Mouse (Mus musculus): ENCODE measurements around the gene Ripor3. TPM values are rescaled to one million over a fixed set of nuclear protein-coding genes. Genes with fewer than 3 reads are reported as not detected.

Ripor3 gene
- polyA plus RNA-seq, 1 experiment, result 4.3 TPM

DNA sequence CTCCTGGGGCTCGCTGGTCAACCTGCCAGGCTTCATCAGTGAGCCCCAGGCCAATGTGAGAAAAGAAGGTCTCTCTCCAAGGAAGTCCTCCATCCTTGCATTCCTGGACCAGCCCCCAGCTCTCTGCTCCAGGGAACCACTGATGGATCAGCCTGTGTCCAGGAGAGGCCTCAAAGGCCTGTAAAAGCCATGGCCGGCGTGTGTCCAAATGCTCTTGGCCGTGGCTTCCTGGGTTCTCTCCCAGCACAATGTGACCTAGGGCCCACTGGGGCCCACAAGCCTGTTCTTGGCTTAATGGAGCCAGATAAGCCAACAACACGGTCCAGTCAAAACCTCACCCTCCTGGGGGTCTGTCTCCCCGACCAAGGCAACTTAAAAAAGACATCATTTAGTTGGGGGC is 25.5 kb upstream of the Ripor3 start:
- Histone ChIP-seq H3K27ac (ENCODE audit: insufficient read depth, low read length) (no peak overlapping the region), H3K4me3 (ENCODE audit: insufficient read depth, low read length) (no peak overlapping the region), H3K4me1 (ENCODE audit: control insufficient read depth, insufficient read depth, low read length) (no peaks in the 10 kb centered on the region)
- TF ChIP-seq CTCF (IDR thresholded peaks at IDR 0.05; ENCODE audit: borderline replicate concordance, insufficient read depth, low read length), result no peak
- TF ChIP-seq POLR2A (IDR thresholded peaks at IDR 0.05; ENCODE audit: low read depth, low read length), result no peak

DNA sequence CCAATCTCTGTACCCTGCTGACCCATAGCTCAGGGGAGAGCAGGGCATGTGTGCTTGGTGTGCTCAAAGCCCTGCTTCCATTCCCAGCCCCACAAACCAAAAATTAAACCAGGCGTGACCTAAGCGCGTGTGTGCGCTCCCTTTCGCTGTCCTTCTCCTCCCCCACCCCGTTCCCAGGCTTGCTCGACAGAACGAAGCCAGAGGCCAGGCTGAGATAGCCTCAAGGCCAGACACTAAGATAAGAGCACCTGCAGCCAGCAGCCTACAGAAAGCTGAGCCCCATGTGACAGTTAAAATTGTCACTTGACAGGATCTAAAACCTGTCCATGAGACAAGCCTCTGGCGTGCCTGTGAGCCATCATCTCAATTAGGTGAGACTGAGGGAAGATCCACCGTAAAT is 23.5 kb upstream of the Ripor3 start:
- no peak overlapping the region for H3K4me3 ChIP-seq (ENCODE audit: insufficient read depth, low read length)
- H3K27ac ChIP-seq (ENCODE audit: insufficient read depth, low read length), result no peak overlapping the region
- H3K4me1 ChIP-seq (ENCODE audit: control insufficient read depth, insufficient read depth, low read length), result no peaks in the 10 kb centered on the region
- TF ChIP-seq POLR2A (IDR thresholded peaks at IDR 0.05; ENCODE audit: low read depth, low read length), result no peak
- no peak for TF ChIP-seq CTCF (IDR thresholded peaks at IDR 0.05; ENCODE audit: borderline replicate concordance, insufficient read depth, low read length)

DNA sequence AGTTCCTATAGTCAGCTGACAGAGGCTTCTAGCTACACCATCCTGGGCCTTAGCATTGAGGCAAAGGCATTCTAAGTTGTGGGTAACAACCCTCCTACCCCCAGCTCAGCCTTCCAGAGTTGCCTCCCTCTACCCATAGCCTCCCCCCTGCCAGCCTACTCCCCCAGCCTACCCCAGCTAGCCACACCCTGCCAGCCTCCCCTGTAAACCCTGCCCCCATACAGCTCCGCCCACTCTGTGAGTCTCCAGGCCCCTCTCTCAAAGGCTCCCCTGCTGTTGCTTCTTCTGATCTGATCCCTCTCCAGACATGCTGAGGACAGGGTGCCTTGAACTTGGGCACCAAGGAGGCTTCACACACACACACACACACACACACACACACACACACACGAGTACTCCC is 21.4 kb upstream of the Ripor3 start:
- H3K27ac ChIP-seq (ENCODE audit: insufficient read depth, low read length), result no peak overlapping the region
- H3K4me1 ChIP-seq (ENCODE audit: control insufficient read depth, insufficient read depth, low read length), result no peaks in the 10 kb centered on the region
- TF ChIP-seq CTCF (IDR thresholded peaks at IDR 0.05; ENCODE audit: borderline replicate concordance, insufficient read depth, low read length) (no peak), POLR2A (IDR thresholded peaks at IDR 0.05; ENCODE audit: low read depth, low read length) (no peak)
- no peak overlapping the region for H3K4me3 ChIP-seq (ENCODE audit: insufficient read depth, low read length)

GRCm38 (mm10) chr2:168028376-168028775 is 18.0 kb upstream of the Ripor3 start:
- H3K27ac ChIP-seq (ENCODE audit: insufficient read depth, low read length), result no peak overlapping the region
- TF ChIP-seq POLR2A (IDR thresholded peaks at IDR 0.05; ENCODE audit: low read depth, low read length) (no peak), CTCF (IDR thresholded peaks at IDR 0.05; ENCODE audit: borderline replicate concordance, insufficient read depth, low read length) (no peak)
- no peaks in the 10 kb centered on the region for H3K4me1 ChIP-seq (ENCODE audit: control insufficient read depth, insufficient read depth, low read length)
- no peak overlapping the region for H3K4me3 ChIP-seq (ENCODE audit: insufficient read depth, low read length)

DNA sequence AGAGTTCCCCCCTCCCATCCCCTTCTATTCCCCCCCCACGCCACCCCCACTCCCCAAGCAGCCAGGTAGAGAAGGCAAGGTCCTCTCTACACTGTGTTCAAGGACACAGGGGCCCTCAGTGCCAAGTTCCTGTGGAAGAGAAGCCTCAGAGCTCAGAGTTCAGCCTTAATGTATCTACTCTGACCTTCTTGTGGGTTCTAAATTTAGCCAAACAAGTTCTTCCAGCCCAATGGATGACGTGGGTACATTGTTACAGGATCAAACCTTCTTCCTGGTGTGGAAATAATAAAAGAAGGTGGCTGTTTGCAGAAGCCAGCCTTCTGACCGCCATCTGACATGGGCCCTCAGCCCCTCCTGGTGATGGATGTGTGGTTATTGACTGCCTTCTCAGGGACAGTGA is 16.0 kb upstream of the Ripor3 start:
- Histone ChIP-seq H3K27ac (ENCODE audit: insufficient read depth, low read length) (no peak overlapping the region), H3K4me3 (ENCODE audit: insufficient read depth, low read length) (no peak overlapping the region), H3K4me1 (ENCODE audit: control insufficient read depth, insufficient read depth, low read length) (no peaks in the 10 kb centered on the region)
- no peak for TF ChIP-seq CTCF (IDR thresholded peaks at IDR 0.05; ENCODE audit: borderline replicate concordance, insufficient read depth, low read length)
- no peak for TF ChIP-seq POLR2A (IDR thresholded peaks at IDR 0.05; ENCODE audit: low read depth, low read length)

DNA sequence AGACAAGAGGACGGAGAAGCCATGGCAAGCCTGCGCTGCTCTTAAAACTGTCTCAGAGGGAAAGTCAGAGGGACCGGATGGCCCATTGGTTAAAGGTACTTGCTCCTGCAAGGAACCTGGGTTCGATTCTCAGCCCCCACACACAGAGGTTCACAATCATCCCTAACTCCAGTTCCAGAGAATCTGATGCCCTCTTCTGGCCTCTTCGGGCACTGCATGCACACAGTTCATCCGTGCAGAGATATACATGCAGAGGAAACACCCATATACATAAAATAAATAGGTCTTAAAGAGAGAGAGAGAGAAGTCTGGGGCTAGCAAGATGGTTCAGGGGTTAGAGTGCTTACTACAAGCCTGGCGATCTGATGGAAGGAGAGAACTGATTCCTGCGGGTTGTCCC is 15.5 kb upstream of the Ripor3 start:
- H3K4me1 ChIP-seq (ENCODE audit: control insufficient read depth, insufficient read depth, low read length), result no peaks in the 10 kb centered on the region
- H3K27ac ChIP-seq (ENCODE audit: insufficient read depth, low read length), result no peak overlapping the region
- TF ChIP-seq CTCF (IDR thresholded peaks at IDR 0.05; ENCODE audit: borderline replicate concordance, insufficient read depth, low read length) (no peak), POLR2A (IDR thresholded peaks at IDR 0.05; ENCODE audit: low read depth, low read length) (no peak)
- no peak overlapping the region for H3K4me3 ChIP-seq (ENCODE audit: insufficient read depth, low read length)

DNA sequence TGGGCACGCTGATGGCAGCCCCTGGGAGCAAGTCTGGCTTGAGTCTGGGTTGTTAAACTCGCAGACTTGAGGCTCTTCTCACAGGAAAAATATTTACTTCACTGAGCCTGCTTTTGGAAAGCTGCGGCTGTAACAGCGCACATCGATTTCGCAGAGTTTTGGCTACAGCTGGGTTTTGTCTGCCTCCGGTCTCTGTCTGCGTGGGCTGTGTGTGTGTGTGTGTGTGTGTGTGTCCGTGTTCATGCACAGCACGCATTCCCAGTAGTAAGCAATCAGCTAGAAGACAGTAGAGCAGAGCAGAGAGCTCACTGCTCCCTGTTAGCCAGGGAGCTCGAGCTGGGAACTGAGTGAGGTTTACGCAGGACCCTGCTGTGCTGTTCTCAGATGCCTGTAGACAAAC is 14.8 kb upstream of the Ripor3 start:
- H3K27ac ChIP-seq (ENCODE audit: insufficient read depth, low read length), result no peak overlapping the region
- no peak for TF ChIP-seq POLR2A (IDR thresholded peaks at IDR 0.05; ENCODE audit: low read depth, low read length)
- no peak for TF ChIP-seq CTCF (IDR thresholded peaks at IDR 0.05; ENCODE audit: borderline replicate concordance, insufficient read depth, low read length)
- no peak overlapping the region for H3K4me3 ChIP-seq (ENCODE audit: insufficient read depth, low read length)
- H3K4me1 ChIP-seq (ENCODE audit: control insufficient read depth, insufficient read depth, low read length), result no peaks in the 10 kb centered on the region

DNA sequence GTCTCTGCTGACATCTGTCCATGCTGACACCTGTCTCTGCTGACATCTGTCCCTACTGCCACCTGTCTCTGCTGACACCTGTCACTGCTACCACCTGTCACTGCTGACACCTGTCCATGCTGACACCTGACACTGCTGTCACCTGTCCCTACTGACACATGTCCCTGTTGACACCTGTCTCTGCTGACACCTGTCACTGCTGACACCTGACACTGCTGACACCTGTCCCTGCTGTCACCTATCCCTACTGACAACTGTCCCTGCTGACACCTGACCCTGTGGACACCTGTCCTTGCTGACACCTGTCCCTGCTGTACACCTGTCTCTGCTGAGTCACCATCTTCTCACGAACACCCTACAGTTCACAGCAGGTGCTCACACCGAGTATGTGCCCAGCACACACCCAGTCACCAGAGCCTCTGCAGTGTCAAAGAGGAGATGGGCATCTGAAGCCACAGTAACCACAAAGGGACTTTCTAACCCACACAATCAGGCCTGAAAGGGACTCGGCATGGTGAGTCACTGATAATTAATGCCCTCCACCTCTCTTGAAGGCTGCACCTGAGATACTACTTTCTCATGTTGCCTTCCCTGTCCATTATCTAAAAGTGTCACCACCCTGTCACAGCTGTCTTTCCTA is 13.5 kb upstream of the Ripor3 start:
- no peak for TF ChIP-seq POLR2A (IDR thresholded peaks at IDR 0.05; ENCODE audit: low read depth, low read length)
- TF ChIP-seq CTCF (IDR thresholded peaks at IDR 0.05; ENCODE audit: borderline replicate concordance, insufficient read depth, low read length), result no peak
- no peaks in the 10 kb centered on the region for H3K4me1 ChIP-seq (ENCODE audit: control insufficient read depth, insufficient read depth, low read length)
- no peak overlapping the region for H3K27ac ChIP-seq (ENCODE audit: insufficient read depth, low read length)
- H3K4me3 ChIP-seq (ENCODE audit: insufficient read depth, low read length), result no peak overlapping the region

- TF ChIP-seq CTCF (IDR thresholded peaks at IDR 0.05; ENCODE audit: borderline replicate concordance, insufficient read depth, low read length) (no peak), POLR2A (IDR thresholded peaks at IDR 0.05; ENCODE audit: low read depth, low read length) (no peak)
- H3K4me3 ChIP-seq (ENCODE audit: insufficient read depth, low read length), result no peak overlapping the region
- H3K27ac ChIP-seq (ENCODE audit: insufficient read depth, low read length), result no peak overlapping the region
- H3K4me1 ChIP-seq (ENCODE audit: control insufficient read depth, insufficient read depth, low read length), result no peaks in the 10 kb centered on the region
These were observed 8.8 kb upstream of the Ripor3 start for GRCm38 (mm10) chr2:168019201-168019715.

GRCm38 (mm10) chr2:168016951-168017391 is 6.6 kb upstream of the Ripor3 start:
- Histone ChIP-seq H3K4me3 (ENCODE audit: insufficient read depth, low read length) (no peak overlapping the region), H3K4me1 (ENCODE audit: control insufficient read depth, insufficient read depth, low read length) (no peaks in the 10 kb centered on the region), H3K27ac (ENCODE audit: insufficient read depth, low read length) (no peak overlapping the region)
- TF ChIP-seq CTCF (IDR thresholded peaks at IDR 0.05; ENCODE audit: borderline replicate concordance, insufficient read depth, low read length), result peak; percentile 19; the same call in 1 of the 2 replicates
- no peak for TF ChIP-seq POLR2A (IDR thresholded peaks at IDR 0.05; ENCODE audit: low read depth, low read length)
